8 mouse cellular contexts compared by ENCODE assay signal in the genomic region with DNA sequence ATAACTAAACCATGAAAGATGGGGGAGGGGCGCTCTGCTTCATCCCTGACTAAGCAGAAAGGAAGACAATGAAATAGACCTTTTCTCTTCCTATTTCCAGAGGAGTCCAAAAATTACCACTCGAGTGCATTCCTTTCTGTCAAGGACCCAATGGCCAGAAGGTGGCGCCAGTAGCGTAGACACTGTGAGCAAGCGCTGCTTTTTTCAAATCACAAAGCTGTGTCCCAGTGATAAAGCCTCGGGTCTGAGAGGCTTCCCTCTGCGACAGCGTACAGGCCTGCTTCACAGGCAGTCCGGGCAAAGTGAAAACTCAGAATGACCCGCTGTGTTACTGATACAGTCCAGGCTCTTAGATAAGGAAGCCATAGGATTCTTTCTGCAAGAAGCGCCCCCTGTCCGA. TPM values are rescaled to one million over a fixed set of nuclear protein-coding genes. Genes with fewer than 3 reads are reported as not detected.
DNase-seq lines count a peak whose midpoint lies in the region; ATAC-seq lines count a peak whose summit lies in the region.

No protein-coding gene starts in this region.

- peak; percentile 73 for ATAC-seq in hindbrain, embryonic 16.5 days
- ATAC-seq in megakaryocyte, adult 5-6 weeks (ENCODE audit: poor library complexity, severe bottlenecking): peak; percentile 74

- H3K27ac ChIP-seq in hindbrain, embryonic 16.5 days (ENCODE audit: low read depth, low read length): no peak overlapping the region

- 5% methylated on average over 12 of the region's 12 CpGs for WGBS in hindbrain, embryonic 16.5 days

- H3K9me3 ChIP-seq in hindbrain, embryonic 16.5 days (ENCODE audit: control insufficient read depth, low read length): no peaks in the 10 kb centered on the region

- H3K4me3 ChIP-seq in hindbrain, embryonic 16.5 days (ENCODE audit: low read length): peak overlapping the region; percentile 21

- no peaks in the 10 kb centered on the region for H3K36me3 ChIP-seq in hindbrain, embryonic 16.5 days (ENCODE audit: control insufficient read depth, insufficient read depth, low read length)

- H3K27me3 ChIP-seq in hindbrain, embryonic 16.5 days (replicated peaks; ENCODE audit: control insufficient read depth, insufficient read depth, low read length): no peaks in the 10 kb centered on the region

- peak; percentile 83 for DNase-seq in R1 (ENCODE audit: low read depth, low spot score)
- DNase-seq in cerebellum, postnatal 14 days: peak; percentile 82 to 92
- peak; percentile 70 for DNase-seq in frontal cortex, postnatal 25 days (ENCODE audit: low spot score in 2 of 2)
- peak; percentile 75 to 84 for DNase-seq in left cerebral cortex, adult 18-20 months (ENCODE audit: low spot score in 2 of 2)
- DNase-seq in right cerebral cortex, postnatal 14 days: peak; percentile 91
- DNase-seq in urinary bladder, postnatal 36 days (ENCODE audit: low spot score in 2 of 2): peak; percentile 60 to 69

- no peaks in the 10 kb centered on the region for H3K4me1 ChIP-seq in hindbrain, embryonic 16.5 days (ENCODE audit: control insufficient read depth, insufficient read depth, low read depth, low read length)

- H3K4me2 ChIP-seq in hindbrain, embryonic 16.5 days (ENCODE audit: low read length): peak overlapping the region; percentile 56

- H3K9ac ChIP-seq in hindbrain, embryonic 16.5 days (ENCODE audit: low read depth, low read length): peak overlapping the region; percentile 47

RNA-seq across cellular contexts. Expression of a gene that starts 28.2 kb away (rescaled TPM):
- polyA plus RNA-seq in hindbrain, embryonic 16.5 days (2015; fragmentation: Nextera tagmentation; extraction: Ambion mirVana): not detected in 2 replicates
- total RNA-seq in left cerebral cortex, adult 18-20 months (2021): under 1 TPM; 0.94 to 0.95 TPM
- 0.04 TPM in 1 of 2 replicates, not detected in the other for total RNA-seq in megakaryocyte, adult 5-6 weeks (2015)
- not detected in 2 replicates for total RNA-seq in megakaryocyte, adult 5-6 weeks (2017)

RNA-seq across cellular contexts. Expression of a gene that starts 45.2 kb away (rescaled TPM):
- 95.8 and 105 TPM in 2 replicates for polyA plus RNA-seq in hindbrain, embryonic 16.5 days (2015; fragmentation: Nextera tagmentation; extraction: Ambion mirVana)
- 10 to 100 TPM; 38.3 to 38.4 TPM for total RNA-seq in left cerebral cortex, adult 18-20 months (2021)
- total RNA-seq in megakaryocyte, adult 5-6 weeks (2015): 114 and 125 TPM in 2 replicates
- 42.0 and 45.3 TPM in 2 replicates for total RNA-seq in megakaryocyte, adult 5-6 weeks (2017)
